Mouse (Mus musculus) megakaryocyte progenitor cell, adult 5-6 weeks (primary cell): ENCODE results near the gene Fkbp5. TPM values are rescaled to one million over a fixed set of nuclear protein-coding genes. Genes with fewer than 3 reads are reported as not detected.
"Not testable (repeated sequence)": the region's sequence is repeated elsewhere in the genome, so short reads cannot be mapped to it uniquely, and the experiment has no call there.

Experiments
- ATAC-seq: replicated peaks from 2 replicates; pipeline ENCODE4 v1.8.0; 2016; ENCODE audit warnings: mild to moderate bottlenecking, moderate TSS enrichment, inconsistent platforms; ENCODE audit not compliant: poor library complexity
- total RNA-seq, 2 experiments: library from RNA; stranded (forward) in 1 of 2; stranded (reverse) in 1 of 2; fragments of 157-497, 149-512 nt in 1 of 2; fragments of 200-1000 nt in 1 of 2; gene quantifications; 2 replicates each; pipeline versions ENCODE4 v1.2.3 to v1.2.4; 2015 to 2017

Fkbp5 gene
- total RNA-seq, 2 experiments from 2014 or later, result 25.8 to 58.9 TPM

- no peak for ATAC-seq
Measured at GRCm38 (mm10) chr17:28427666-28428065, 89.7 kb downstream of the Fkbp5 start.

GRCm38 (mm10) chr17:28424373-28424772 lies 93.0 kb downstream of the Fkbp5 start:
- no peak for ATAC-seq

DNA sequence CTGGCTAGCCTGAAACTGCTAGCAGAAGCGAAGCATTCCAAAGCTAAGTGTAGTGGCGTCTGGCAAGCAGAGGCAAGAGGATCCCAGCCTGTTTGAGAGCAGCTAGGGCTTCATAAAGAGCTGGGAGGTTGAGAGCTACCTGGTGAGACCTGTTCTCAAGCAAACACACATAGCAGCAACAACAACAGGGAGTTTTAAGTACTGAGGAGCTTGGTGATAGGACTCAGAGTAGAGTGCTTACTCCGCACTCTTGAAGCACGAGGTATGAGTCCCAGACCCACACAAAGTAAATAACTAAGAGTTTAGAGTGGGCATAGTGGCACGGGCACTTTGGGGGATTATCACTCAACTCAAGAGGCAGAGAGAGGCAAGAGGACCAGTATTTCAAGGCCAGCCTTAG lies 96.3 kb downstream of the Fkbp5 start:
- no peak for ATAC-seq

GRCm38 (mm10) chr17:28420229-28421051 lies 96.9 kb downstream of the Fkbp5 start:
- peak; percentile 63 for ATAC-seq

- ATAC-seq, result no peak
Measured at GRCm38 (mm10) chr17:28419636-28420035, 97.7 kb downstream of the Fkbp5 start.

DNA sequence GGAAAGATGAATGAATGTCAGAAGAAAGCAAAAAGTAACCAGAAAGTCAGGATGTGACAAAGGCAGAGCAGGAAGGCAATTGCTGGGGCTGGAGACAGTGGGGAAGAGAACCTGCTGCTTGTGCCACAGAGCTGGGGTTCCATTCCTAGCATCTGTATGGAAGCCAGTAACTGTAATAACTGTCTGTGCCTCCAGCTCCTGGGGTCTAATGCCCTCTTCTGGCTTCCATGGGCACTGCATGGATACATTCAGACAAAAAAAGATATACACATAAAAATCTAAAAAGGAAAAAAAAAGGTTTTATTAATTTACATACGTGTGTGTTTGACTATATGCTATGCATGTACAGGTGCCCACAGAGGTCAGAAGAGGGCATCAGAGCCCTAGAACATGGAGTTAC lies 98.4 kb downstream of the Fkbp5 start:
- no peak for ATAC-seq

DNA sequence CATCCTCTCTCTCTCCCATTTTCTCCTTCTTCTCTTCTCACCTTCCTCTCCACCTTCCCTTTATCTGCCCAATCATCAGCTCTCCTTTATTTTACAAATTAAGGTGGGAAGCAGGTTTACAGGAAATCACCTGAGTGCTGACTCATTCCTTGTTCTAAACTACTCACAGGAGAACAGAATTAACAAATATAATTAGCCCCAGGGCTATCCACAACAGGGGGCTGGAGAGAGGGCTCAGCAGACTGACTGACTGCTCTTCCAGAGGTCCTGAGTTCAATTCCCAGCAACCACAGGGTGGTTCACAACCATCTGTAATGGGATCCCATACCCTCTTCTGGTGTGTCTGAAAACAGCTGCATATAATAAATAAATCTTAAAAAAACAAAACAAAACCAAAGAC lies 98.8 kb downstream of the Fkbp5 start:
- not testable (repeated sequence) for ATAC-seq

DNA sequence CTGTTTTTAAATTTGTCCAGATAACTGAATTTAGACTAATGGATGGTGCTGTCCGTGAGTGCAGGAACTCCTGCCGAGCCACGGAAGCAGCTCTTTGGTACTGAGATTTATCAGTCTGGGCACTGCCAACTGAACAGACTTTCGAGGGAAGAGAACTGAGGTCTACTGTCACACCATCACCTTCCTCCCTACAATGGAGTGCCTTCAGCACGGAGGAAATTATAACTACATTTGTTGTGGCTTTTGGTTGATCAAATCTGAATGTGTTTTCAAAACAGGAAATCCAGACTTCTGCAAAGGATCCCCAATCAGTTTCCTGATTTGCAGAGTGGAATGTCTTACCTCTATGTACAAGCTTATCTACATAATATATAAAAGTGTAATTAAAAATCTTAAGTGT lies 99.6 kb downstream of the Fkbp5 start:
- ATAC-seq, result no peak

GRCm38 (mm10) chr17:28415271-28415670 lies 102.1 kb downstream of the Fkbp5 start:
- no peak for ATAC-seq

GRCm38 (mm10) chr17:28411381-28411960 lies 105.9 kb downstream of the Fkbp5 start:
- ATAC-seq, result no peak

DNA sequence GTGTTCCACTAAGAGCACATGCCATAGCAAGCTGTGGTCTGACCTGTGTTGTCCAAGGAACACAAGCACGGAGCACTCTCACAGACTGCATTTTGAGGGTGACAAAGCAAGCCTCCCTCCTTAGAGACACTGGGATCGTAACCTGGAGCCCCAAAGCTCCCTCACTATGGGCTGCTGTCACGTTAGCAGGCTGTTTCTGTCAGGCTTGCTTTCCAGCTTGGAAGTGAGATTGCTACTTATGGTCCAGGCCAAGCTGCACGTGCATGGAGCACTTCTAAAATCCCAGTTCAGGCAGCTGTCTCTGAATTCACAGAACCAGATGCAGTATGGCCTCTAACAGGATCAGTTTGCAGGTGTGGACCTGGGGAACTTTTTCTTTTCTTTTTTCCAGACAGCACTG lies 106.6 kb downstream of the Fkbp5 start:
- ATAC-seq, result no peak

DNA sequence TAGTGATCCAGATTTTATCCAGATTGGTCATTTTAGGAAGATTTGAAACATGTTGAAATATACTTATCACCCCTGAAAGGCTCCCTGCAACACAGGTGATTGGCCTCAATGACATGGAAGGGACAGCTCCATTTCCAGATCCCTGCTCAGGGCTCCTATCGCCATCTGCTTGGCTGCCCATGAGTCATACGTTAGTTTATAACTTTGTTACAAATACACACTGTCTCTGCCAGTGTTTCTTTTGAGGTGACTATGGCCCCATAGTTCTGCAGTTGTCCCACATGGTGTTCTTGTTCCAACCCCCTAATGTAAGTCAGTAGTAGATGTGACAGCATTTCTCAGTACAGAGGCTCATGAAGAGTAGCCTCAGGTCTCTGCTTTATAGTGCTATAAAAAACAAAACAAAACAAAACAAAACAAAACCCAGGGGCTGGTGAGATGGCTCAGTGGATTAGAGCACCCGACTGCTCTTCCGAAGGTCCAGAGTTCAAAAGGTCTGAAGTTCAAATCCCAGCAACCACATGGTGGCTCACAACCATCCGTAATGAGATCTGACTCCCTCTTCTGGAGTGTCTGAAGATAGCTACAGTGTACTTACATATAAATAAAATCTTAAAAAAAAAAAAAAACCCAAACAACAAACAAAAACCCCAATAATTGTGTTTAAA lies 108.9 kb downstream of the Fkbp5 start:
- ATAC-seq, result no peak

DNA sequence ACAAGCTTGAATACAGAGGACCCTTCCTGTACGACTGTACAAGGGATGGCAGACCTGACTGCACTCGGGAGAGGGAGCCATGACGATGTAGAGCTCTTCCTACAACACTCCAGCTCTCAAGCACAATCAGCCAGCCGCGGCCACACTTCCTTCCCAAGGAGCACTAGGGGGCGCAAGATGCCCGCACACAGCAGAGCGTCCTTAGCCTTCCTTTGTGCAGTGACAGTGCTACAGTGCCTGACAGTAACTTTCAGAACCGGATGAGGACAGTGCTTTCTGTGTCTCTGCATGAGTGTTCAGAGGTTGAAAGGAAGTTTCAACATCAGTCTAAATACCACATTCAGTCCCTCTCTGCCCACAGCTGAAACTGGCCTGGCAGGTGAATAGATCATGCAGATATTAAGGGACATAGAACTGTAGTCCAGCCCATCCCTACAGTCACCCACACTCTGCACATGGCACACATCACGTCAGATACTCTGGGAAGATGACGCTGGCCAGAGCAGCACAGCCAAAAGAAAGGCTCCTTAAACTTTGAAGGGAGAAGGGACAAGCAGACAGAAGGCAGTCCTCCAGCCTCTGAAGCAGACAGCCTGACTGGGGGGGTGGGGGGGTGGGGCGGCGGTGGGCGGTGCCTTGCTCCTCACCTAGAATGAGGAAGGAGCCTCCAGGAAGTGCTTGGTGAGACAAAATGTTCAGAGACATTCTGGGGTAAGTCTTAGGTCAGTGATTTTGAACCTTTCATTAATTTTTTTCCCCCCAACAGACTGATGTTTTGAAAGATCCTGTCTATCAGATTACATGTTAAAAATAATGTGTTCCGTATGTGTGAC lies 109.7 kb downstream of the Fkbp5 start:
- ATAC-seq, result peak; percentile 98

DNA sequence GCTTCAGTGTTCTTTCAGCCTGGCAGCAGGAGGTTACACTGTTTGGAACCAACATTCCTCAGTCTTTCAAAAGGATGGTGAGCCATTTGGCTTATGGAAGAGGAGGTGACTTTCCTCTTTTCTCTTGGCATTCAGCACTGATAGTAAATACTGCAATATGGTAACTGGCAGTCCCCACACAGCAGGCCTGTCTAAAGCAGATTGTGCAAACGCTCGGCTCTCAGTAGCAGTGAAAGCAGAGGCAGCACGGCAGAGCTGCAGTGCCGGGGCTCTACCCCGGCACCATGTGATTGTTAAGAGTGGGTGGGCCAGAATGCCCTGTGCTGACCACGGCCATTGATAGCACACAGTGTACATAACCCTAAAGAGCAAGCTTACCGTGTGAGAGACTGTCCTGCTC lies 110.9 kb downstream of the Fkbp5 start:
- no peak for ATAC-seq

- not testable (repeated sequence) for ATAC-seq
Measured at GRCm38 (mm10) chr17:28404745-28405144, 112.6 kb downstream of the Fkbp5 start.

GRCm38 (mm10) chr17:28404301-28404700 lies 113.0 kb downstream of the Fkbp5 start:
- ATAC-seq, result no peak

GRCm38 (mm10) chr17:28394994-28395393 lies 122.3 kb downstream of the Fkbp5 start:
- ATAC-seq, result no peak

DNA sequence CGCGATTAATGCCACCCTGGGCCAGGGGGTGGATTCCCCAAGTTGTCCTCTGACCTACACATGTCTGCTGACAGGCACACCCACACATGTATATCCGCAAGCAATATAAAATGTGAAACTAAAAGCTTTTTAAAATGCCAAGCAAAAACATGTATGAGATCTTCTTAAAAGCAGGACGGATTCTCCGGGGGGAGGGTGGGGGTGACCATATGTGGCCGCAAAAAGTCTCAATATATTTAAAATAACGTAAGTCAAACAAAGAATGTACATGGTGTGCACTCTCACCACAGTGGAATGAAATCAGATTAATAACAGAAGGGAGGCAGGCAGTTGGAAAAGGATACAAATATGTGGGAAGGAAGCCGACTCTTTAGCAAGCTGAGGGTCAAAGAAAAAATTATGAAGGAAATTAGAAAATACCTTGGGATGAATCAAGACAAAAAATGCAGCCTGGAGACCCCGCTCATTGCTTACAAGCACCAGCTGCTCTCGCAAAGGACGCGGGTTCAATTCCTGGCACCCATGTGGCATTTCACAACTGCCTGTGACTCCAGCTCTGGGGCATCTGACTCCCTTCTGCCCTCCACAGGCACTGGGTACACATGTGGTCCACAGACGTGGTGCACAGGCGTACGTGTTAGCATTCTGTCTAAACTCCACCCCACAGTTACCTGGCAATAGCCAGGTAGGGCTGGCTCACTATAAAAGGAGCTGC lies 123.1 kb downstream of the Fkbp5 start:
- ATAC-seq, result no peak

DNA sequence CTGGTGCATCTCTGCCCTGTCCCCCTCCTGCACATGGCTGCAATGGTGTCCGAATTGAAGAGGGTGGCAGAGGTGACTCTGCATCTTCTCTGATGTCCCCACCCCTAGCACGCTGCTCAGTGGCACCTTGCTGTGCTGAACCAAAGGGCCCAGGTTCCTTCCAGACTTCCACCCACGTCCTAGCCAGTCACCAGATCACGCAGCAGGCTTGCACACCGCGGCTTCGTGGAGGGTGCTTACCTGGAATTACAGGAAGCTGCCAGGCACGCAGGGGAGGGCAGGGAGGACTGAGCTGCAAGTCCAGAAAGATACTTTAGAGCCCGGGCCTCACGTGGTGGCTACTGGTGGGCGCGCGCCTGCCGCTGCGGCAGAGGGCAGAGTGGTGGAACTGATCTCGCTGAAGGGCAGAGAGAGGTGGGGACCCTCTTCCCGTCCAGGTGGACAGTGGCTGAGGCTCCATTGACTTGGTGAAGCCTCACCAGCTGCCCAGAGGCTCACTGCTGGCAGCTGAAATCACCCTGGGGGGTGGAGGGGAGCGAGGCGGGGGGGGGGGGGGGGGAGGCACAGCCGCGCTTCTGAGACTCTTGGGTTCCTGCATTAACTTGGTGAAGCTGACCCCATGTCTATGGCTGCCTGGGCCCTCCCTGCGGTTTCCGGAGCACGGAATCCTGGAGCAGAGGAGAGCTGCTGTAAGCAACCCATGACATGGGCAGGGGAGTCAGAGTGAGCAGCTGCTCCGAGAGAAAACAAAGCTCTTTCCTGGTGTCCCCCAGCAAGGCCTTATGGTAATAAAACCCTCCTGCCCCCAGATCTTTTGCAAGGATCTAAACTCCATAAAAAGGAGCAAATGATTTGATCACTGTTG lies 125.5 kb downstream of the Fkbp5 start:
- peak; percentile 39 for ATAC-seq

DNA sequence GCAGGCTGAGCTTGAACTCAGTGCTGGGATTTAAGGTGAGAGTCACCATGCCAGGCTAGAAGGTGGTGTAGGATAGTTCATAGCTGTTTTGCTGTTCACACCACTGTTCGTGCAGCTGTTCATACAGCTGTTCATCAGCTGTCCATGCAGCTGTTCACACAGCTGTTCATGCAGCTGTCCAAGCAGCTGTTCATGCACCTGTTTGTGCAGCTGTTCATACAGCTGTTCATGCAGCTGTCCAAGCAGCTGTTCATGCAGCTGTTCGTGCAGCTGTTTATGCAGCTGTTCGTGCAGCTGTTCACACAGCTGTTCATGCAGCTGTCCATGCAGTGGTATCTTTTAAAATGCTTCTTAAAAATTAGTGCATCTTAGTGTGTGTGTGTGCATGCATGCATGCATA lies 128.8 kb downstream of the Fkbp5 start:
- no peak for ATAC-seq
